Mouse (Mus musculus): Measurements from ENCODE around the gene Wbp2. TPM values are rescaled to one million over a fixed set of nuclear protein-coding genes. Genes with fewer than 3 reads are reported as not detected.
A peak's percentile ranks its signal among the peaks of the same experiment; 100 is the strongest.

The Wbp2 gene
- polyA plus RNA-seq, 1 experiment = 267 TPM

- 0 out of 2 replicates have a peak, but pooled peaks cover 2% of the 10 kb centered on the region for H3K4me1 ChIP-seq (ENCODE audit: control insufficient read depth, insufficient read depth, low read length)
- no peak for DNase-seq
- WGBS = 100% methylated on average over 1 of the region's 1 CpGs
- no peak for TF ChIP-seq POLR2A (IDR thresholded peaks at IDR 0.05; ENCODE audit: borderline replicate concordance, extremely low read depth, low read depth, low read length)
- TF ChIP-seq CTCF (IDR thresholded peaks at IDR 0.05; ENCODE audit: insufficient read depth, low read length) = no peak
- no peak overlapping the region for H3K4me3 ChIP-seq (replicated peaks; ENCODE audit: extremely low read depth, low read depth, low read length)
Measured at GRCm38 (mm10) chr11:116043286-116043685, 43.5 kb downstream of the Wbp2 start.

DNA sequence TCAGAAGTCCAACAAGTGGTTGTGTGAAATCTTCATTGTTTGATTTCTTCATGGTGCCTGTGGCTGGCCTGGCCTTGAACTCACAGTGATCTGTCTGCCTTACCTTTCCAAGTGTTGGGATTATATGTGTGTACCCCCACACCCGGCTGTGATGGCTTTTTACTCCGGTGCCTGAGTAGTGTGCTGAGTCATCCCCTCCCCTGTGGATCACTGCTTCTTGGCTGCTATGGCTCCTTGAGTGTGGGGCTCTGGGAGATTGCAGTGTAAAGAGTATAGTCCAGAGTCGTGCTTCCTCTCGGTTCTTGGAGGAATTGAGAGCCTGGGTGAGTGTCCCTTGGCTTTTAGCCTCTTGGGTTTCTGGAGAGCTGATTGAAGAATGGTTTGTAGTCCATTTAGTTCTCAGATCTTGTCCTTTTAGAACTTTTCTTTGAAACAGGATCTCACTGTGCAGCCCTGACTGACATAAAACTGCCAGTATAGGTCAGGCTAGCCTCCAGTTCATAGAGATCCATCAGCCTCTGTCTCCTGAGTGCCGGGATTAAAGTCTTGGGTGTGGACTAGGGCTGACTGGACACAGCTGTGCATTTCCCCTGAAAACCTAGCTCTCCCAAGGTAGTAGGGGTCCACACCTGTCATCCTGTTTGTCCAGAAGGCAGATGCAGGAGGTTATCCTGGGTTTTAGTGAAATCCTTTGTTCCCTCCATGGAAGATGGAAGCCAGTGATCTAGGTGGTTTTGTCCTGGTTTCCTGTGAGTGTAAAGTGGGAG is 44.2 kb downstream of the Wbp2 start:
- 63% methylated on average over 5 of the region's 5 CpGs for WGBS
- H3K4me1 ChIP-seq (ENCODE audit: control insufficient read depth, insufficient read depth, low read length) = 0 out of 2 replicates have a peak, but pooled peaks cover 2% of the 10 kb centered on the region
- TF ChIP-seq CTCF (IDR thresholded peaks at IDR 0.05; ENCODE audit: insufficient read depth, low read length) (no peak), POLR2A (IDR thresholded peaks at IDR 0.05; ENCODE audit: borderline replicate concordance, extremely low read depth, low read depth, low read length) (no peak)
- no peak for DNase-seq
- no peak overlapping the region for H3K4me3 ChIP-seq (replicated peaks; ENCODE audit: extremely low read depth, low read depth, low read length)

GRCm38 (mm10) chr11:116041833-116042232 is 45.0 kb downstream of the Wbp2 start:
- 0 out of 2 replicates have a peak, but pooled peaks cover 2% of the 10 kb centered on the region for H3K4me1 ChIP-seq (ENCODE audit: control insufficient read depth, insufficient read depth, low read length)
- 99% methylated on average over 2 of the region's 2 CpGs for WGBS
- DNase-seq = no peak
- H3K4me3 ChIP-seq (replicated peaks; ENCODE audit: extremely low read depth, low read depth, low read length) = no peak overlapping the region
- TF ChIP-seq CTCF (IDR thresholded peaks at IDR 0.05; ENCODE audit: insufficient read depth, low read length) = no peak
- no peak for TF ChIP-seq POLR2A (IDR thresholded peaks at IDR 0.05; ENCODE audit: borderline replicate concordance, extremely low read depth, low read depth, low read length)

- H3K4me1 ChIP-seq (ENCODE audit: control insufficient read depth, insufficient read depth, low read length) = 0 out of 2 replicates have a peak, but pooled peaks cover 2% of the 10 kb centered on the region
- no peak for TF ChIP-seq CTCF (IDR thresholded peaks at IDR 0.05; ENCODE audit: insufficient read depth, low read length)
- no peak for TF ChIP-seq POLR2A (IDR thresholded peaks at IDR 0.05; ENCODE audit: borderline replicate concordance, extremely low read depth, low read depth, low read length)
- no peak for DNase-seq
- no peak overlapping the region for H3K4me3 ChIP-seq (replicated peaks; ENCODE audit: extremely low read depth, low read depth, low read length)
- WGBS = 58% methylated on average over 6 of the region's 6 CpGs
Measured at GRCm38 (mm10) chr11:116040593-116040992, 46.2 kb downstream of the Wbp2 start.

- TF ChIP-seq POLR2A (IDR thresholded peaks at IDR 0.05; ENCODE audit: borderline replicate concordance, extremely low read depth, low read depth, low read length) (no peak), CTCF (IDR thresholded peaks at IDR 0.05; ENCODE audit: insufficient read depth, low read length) (no peak)
- Histone ChIP-seq H3K4me1 (ENCODE audit: control insufficient read depth, insufficient read depth, low read length) (0 out of 2 replicates have a peak, but pooled peaks cover 2% of the 10 kb centered on the region), H3K4me3 (replicated peaks; ENCODE audit: extremely low read depth, low read depth, low read length) (no peak overlapping the region)
- 92% methylated on average over 9 of the region's 9 CpGs for WGBS
- no peak for DNase-seq
Measured at GRCm38 (mm10) chr11:116037826-116038225, 49.0 kb downstream of the Wbp2 start.

DNA sequence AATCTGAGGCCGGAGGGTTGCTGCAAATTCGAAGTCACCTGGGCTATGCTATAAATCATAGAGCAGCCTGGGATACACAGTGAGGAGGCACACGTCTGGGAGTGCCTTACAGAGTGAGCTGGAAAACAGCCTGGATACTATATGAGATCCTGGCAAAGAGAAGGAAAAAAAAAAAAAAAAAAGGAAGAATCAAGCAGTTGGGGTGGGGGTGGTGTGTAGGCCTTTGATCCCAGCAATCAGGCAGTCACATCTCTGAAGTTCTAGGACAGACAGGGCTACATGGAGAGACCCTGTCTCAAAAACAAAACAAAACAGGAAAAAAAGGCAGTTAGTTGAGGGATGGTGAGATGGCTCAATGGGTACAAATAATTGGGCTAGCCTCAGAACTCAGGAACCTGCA is 50.1 kb downstream of the Wbp2 start:
- TF ChIP-seq CTCF (IDR thresholded peaks at IDR 0.05; ENCODE audit: insufficient read depth, low read length) = no peak
- TF ChIP-seq POLR2A (IDR thresholded peaks at IDR 0.05; ENCODE audit: borderline replicate concordance, extremely low read depth, low read depth, low read length) = no peak
- no peak overlapping the region for H3K4me3 ChIP-seq (replicated peaks; ENCODE audit: extremely low read depth, low read depth, low read length)
- 93% methylated on average over 3 of the region's 3 CpGs for WGBS
- no peak for DNase-seq
- peaks cover 3% of the 10 kb centered on the region for H3K4me1 ChIP-seq (ENCODE audit: control insufficient read depth, insufficient read depth, low read length)

GRCm38 (mm10) chr11:116034584-116034983 is 52.2 kb downstream of the Wbp2 start:
- H3K4me1 ChIP-seq (ENCODE audit: control insufficient read depth, insufficient read depth, low read length) = peaks cover 8% of the 10 kb centered on the region
- no peak for DNase-seq
- H3K4me3 ChIP-seq (replicated peaks; ENCODE audit: extremely low read depth, low read depth, low read length) = no peak overlapping the region
- TF ChIP-seq POLR2A (IDR thresholded peaks at IDR 0.05; ENCODE audit: borderline replicate concordance, extremely low read depth, low read depth, low read length) (no peak), CTCF (IDR thresholded peaks at IDR 0.05; ENCODE audit: insufficient read depth, low read length) (no peak)
- 90% methylated on average over 6 of the region's 6 CpGs for WGBS

DNA sequence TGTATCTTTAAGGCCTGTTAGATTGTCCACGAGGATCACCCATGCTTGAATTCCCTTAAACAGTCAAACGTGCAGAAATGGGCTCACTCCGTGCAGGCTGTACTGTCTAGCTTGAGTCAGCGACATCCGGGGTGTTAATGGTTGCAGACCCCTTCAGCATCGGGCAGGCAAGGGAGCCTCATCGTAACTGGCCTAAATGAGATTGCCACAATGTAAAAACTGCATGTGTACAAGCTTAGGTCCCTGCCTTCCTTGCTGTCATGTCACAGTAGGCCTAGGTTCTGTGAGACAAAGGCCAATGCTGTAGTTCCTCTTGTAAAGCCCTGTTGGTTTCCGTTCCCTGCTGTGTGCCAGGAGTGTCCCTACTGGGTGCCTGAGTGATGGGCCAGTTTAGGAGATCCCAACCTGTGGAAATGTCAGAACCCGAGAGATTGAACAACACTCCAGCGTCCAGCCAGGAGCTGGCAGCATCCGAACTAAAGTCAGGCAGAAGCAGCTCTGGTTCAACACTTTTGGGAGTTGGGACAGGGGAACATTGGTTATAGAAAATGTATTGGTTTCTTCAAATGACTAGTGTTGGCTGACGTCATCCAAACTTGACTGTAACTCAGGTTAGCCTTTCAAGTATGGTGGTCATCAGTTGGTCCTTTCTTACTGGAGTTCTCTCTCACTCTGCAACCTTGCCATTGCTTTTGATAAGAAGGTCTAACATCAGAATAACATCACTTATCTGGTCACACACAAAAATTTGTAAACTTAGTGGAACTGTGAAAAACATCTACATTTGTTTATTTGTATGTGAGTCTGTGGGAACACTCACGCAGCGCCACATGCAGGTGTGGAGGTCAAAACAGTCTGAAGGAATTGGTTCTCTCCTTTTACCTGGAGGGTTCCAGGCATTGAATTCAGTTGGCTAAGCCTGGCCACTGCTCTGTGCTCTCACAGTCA is 55.6 kb downstream of the Wbp2 start:
- no peak for DNase-seq
- Histone ChIP-seq H3K4me1 (ENCODE audit: control insufficient read depth, insufficient read depth, low read length) (peaks cover 8% of the 10 kb centered on the region), H3K4me3 (replicated peaks; ENCODE audit: extremely low read depth, low read depth, low read length) (peak overlapping the region; percentile 81)
- WGBS = 18% methylated on average over 14 of the region's 14 CpGs
- TF ChIP-seq POLR2A (IDR thresholded peaks at IDR 0.05; ENCODE audit: borderline replicate concordance, extremely low read depth, low read depth, low read length) (no peak), CTCF (IDR thresholded peaks at IDR 0.05; ENCODE audit: insufficient read depth, low read length) (no peak)

- DNase-seq = peak; percentile 97
- WGBS = under 1% methylated on average over 67 of the region's 67 CpGs
- Histone ChIP-seq H3K4me1 (ENCODE audit: control insufficient read depth, insufficient read depth, low read length) (peaks cover 8% of the 10 kb centered on the region), H3K4me3 (replicated peaks; ENCODE audit: extremely low read depth, low read depth, low read length) (peak within 1 kb of the TSS; percentile 81)
- peak; percentile 77 for TF ChIP-seq POLR2A (IDR thresholded peaks at IDR 0.05; ENCODE audit: borderline replicate concordance, extremely low read depth, low read depth, low read length)
- TF ChIP-seq CTCF (IDR thresholded peaks at IDR 0.05; ENCODE audit: insufficient read depth, low read length) = no peak
Measured at GRCm38 (mm10) chr11:116030088-116030897, 56.5 kb downstream of the Wbp2 start, which contains the start of gene Unk. Gene Unk, plus strand, starts transcription at chr11:116030322.
